Mouse (Mus musculus) small intestine, adult 2 months (tissue): Measurements from ENCODE around the gene Bmx.

Experiments
- CTCF ChIP-seq: fragments of 200-500 bp; IDR thresholded peaks from 2 replicates; pipeline ENCODE4 v1.5.1; 2012; ENCODE audit warnings: low read depth, mild to moderate bottlenecking, control low read depth, inconsistent platforms, low read length, moderate library complexity, mixed read lengths; ENCODE audit not compliant: insufficient replicate concordance, insufficient read length; ENCODE audit errors: extremely low read depth
- POLR2A ChIP-seq: fragments of 200-500 bp; IDR thresholded peaks from 2 replicates; pipeline ENCODE4 v1.6.1; 2012; ENCODE audit warnings: low read depth, mild to moderate bottlenecking, control low read depth, inconsistent platforms, low read length, moderate library complexity

- no peak for TF ChIP-seq POLR2A
- TF ChIP-seq CTCF = no peak
Observed at GRCm38 (mm10) chrX:164256527-164256926, 1.5 kb downstream of the Bmx start.
